Mouse (Mus musculus): ENCODE data around the gene Fbxl19.
"Not testable (repeated sequence)": the region's sequence is repeated elsewhere in the genome, so short reads cannot be mapped to it uniquely, and the experiment has no call there.

Fbxl19 gene

GRCm38 (mm10) chr7:127769651-127770038 lies 25.3 kb downstream of the Fbxl19 start, which contains the start of gene Orai3:
Gene Orai3, plus strand, starts transcription at chr7:127769815.
- peak; percentile 84 for DNase-seq

- no peak for DNase-seq
Observed at GRCm38 (mm10) chr7:127770039-127770905, 25.9 kb downstream of the Fbxl19 start.

GRCm38 (mm10) chr7:127771262-127771661 lies 26.9 kb downstream of the Fbxl19 start:
- DNase-seq, result no peak

GRCm38 (mm10) chr7:127772080-127772479 lies 27.7 kb downstream of the Fbxl19 start:
- no peak for DNase-seq

- no peak for DNase-seq
Observed at GRCm38 (mm10) chr7:127772557-127772956, 28.2 kb downstream of the Fbxl19 start.

- DNase-seq, result peak; percentile 76
Observed at GRCm38 (mm10) chr7:127773664-127774384, 29.5 kb downstream of the Fbxl19 start.

- not testable (repeated sequence) for DNase-seq
Observed at GRCm38 (mm10) chr7:127775837-127776236, 31.5 kb downstream of the Fbxl19 start.

GRCm38 (mm10) chr7:127776426-127776825 lies 32.1 kb downstream of the Fbxl19 start, which contains the start of gene Setd1a:
Gene Setd1a, plus strand, starts transcription at chr7:127776670.
- DNase-seq, result peak; percentile 91

- peak; percentile 97 for DNase-seq
Observed at GRCm38 (mm10) chr7:127776878-127777473, 32.6 kb downstream of the Fbxl19 start.

- peak; percentile 60 for DNase-seq
Observed at GRCm38 (mm10) chr7:127777474-127778266, 33.3 kb downstream of the Fbxl19 start.

GRCm38 (mm10) chr7:127778350-127778749 lies 34.0 kb downstream of the Fbxl19 start:
- DNase-seq, result no peak

- DNase-seq, result no peak
Observed at GRCm38 (mm10) chr7:127785308-127785707, 41.0 kb downstream of the Fbxl19 start, which contains the start of gene Gm49388. Gene Gm49388, plus strand, starts transcription at chr7:127785608.

- no peak for DNase-seq
Observed at GRCm38 (mm10) chr7:127797076-127797845, 52.9 kb downstream of the Fbxl19 start.

- no peak for DNase-seq
Observed at GRCm38 (mm10) chr7:127798591-127798990, 54.2 kb downstream of the Fbxl19 start.

- DNase-seq, result no peak
Observed at GRCm38 (mm10) chr7:127799211-127799610, 54.9 kb downstream of the Fbxl19 start.

GRCm38 (mm10) chr7:127799738-127800137 lies 55.4 kb downstream of the Fbxl19 start:
- no peak for DNase-seq

GRCm38 (mm10) chr7:127800435-127801009 lies 56.2 kb downstream of the Fbxl19 start, which contains the start of gene Hsd3b7:
Gene Hsd3b7, plus strand, starts transcription at chr7:127800604.
- DNase-seq, result peak; percentile 89

- DNase-seq, result no peak
Observed at GRCm38 (mm10) chr7:127801010-127801621, 56.8 kb downstream of the Fbxl19 start.

- DNase-seq, result no peak
Observed at GRCm38 (mm10) chr7:127802313-127802712, 58.0 kb downstream of the Fbxl19 start.

GRCm38 (mm10) chr7:127808821-127809220 lies 64.5 kb downstream of the Fbxl19 start:
- DNase-seq, result no peak

- DNase-seq, result no peak
Observed at GRCm38 (mm10) chr7:127809846-127810245, 65.5 kb downstream of the Fbxl19 start.

Measured in right cerebral cortex, postnatal 14 days (tissue).